Mouse (Mus musculus): ENCODE results near the gene Gpr162. TPM values are rescaled to one million over a fixed set of nuclear protein-coding genes. Genes with fewer than 3 reads are reported as not detected.

The Gpr162 gene
- polyA plus RNA-seq, 1 experiment from 2014 or later: 14.2 TPM

- ATAC-seq (ENCODE audit: low read depth): no peak
- no peaks in the 10 kb centered on the region for H3K4me1 ChIP-seq (ENCODE audit: control insufficient read depth, insufficient read depth, low read length)
- no peak overlapping the region for H3K4me3 ChIP-seq (ENCODE audit: low read depth, low read length)
- H3K4me2 ChIP-seq (ENCODE audit: low read depth, low read length): no peak overlapping the region
- H3K27me3 ChIP-seq (ENCODE audit: control insufficient read depth, insufficient read depth, low read length): no peaks in the 10 kb centered on the region
- no peaks in the 10 kb centered on the region for H3K9me3 ChIP-seq (ENCODE audit: control insufficient read depth, low read length)
- no peak overlapping the region for H3K27ac ChIP-seq (ENCODE audit: low read depth, low read length)
- 67% methylated on average over 10 of the region's 10 CpGs for WGBS
- no peak overlapping the region for H3K9ac ChIP-seq (replicated peaks; ENCODE audit: low read depth, low read length)
- no peaks in the 10 kb centered on the region for H3K36me3 ChIP-seq (ENCODE audit: control insufficient read depth, insufficient read depth, low read length)
Observed at GRCm38 (mm10) chr6:124884714-124885500, 21.1 kb upstream of the Gpr162 start.

- no peak overlapping the region for H3K9ac ChIP-seq (replicated peaks; ENCODE audit: low read depth, low read length)
- ATAC-seq (ENCODE audit: low read depth): no peak
- H3K9me3 ChIP-seq (ENCODE audit: control insufficient read depth, low read length): no peaks in the 10 kb centered on the region
- no peak overlapping the region for H3K4me3 ChIP-seq (ENCODE audit: low read depth, low read length)
- H3K27me3 ChIP-seq (ENCODE audit: control insufficient read depth, insufficient read depth, low read length): no peaks in the 10 kb centered on the region
- no peak overlapping the region for H3K4me2 ChIP-seq (ENCODE audit: low read depth, low read length)
- H3K36me3 ChIP-seq (ENCODE audit: control insufficient read depth, insufficient read depth, low read length): no peaks in the 10 kb centered on the region
- no peaks in the 10 kb centered on the region for H3K4me1 ChIP-seq (ENCODE audit: control insufficient read depth, insufficient read depth, low read length)
- no peak overlapping the region for H3K27ac ChIP-seq (ENCODE audit: low read depth, low read length)
- 80% methylated on average over 10 of the region's 10 CpGs for WGBS
Observed at GRCm38 (mm10) chr6:124883351-124883750, 19.6 kb upstream of the Gpr162 start.

DNA sequence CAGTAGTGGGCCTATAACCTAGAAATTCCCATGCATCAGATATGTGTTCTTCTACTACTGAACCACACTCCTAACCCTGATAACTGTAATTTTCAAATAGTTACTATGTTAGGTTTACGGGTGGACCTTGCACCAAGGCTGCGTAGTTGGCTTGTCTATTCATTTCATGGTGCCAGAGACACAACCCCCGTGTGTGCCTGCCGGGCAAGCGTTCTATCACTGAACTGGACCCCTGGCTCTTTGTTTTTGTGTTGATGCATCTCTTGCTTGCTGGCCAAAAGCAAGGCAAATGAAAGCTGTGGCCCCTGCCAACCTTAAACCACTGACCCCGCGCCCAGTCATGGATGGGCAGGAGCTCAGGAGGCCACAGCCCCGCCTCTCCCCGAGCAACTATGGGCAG is 18.0 kb upstream of the Gpr162 start:
- Histone ChIP-seq H3K27ac (ENCODE audit: low read depth, low read length) (no peak overlapping the region), H3K4me1 (ENCODE audit: control insufficient read depth, insufficient read depth, low read length) (no peaks in the 10 kb centered on the region), H3K4me3 (ENCODE audit: low read depth, low read length) (no peak overlapping the region), H3K27me3 (ENCODE audit: control insufficient read depth, insufficient read depth, low read length) (no peaks in the 10 kb centered on the region), H3K36me3 (ENCODE audit: control insufficient read depth, insufficient read depth, low read length) (no peaks in the 10 kb centered on the region), H3K9ac (replicated peaks; ENCODE audit: low read depth, low read length) (no peak overlapping the region), H3K9me3 (ENCODE audit: control insufficient read depth, low read length) (no peaks in the 10 kb centered on the region), H3K4me2 (ENCODE audit: low read depth, low read length) (no peak overlapping the region)
- 93% methylated on average over 9 of the region's 9 CpGs for WGBS
- ATAC-seq (ENCODE audit: low read depth): no peak

DNA sequence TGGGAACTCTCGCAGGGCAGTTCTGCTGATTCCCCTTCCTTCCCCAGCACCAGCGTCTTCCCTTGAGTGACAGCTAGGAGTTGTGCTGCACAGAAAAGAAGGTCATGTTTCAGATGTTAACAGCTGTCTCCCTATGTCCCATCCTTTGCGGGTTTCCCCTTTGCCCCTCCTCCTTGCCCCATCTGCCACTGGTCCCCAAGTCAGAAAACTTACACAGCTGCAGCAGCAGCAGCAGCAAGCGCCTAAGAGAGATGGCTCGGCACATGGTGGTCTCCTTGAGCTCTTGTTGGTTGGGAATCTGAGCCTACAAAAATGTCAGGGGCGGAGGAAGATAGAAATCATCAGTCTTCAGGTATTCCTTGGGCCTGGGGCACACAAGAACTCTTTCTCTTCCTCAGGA is 15.6 kb upstream of the Gpr162 start:
- no peak for ATAC-seq (ENCODE audit: low read depth)
- Histone ChIP-seq H3K4me2 (ENCODE audit: low read depth, low read length) (no peak overlapping the region), H3K4me1 (ENCODE audit: control insufficient read depth, insufficient read depth, low read length) (no peaks in the 10 kb centered on the region), H3K27ac (ENCODE audit: low read depth, low read length) (no peak overlapping the region), H3K36me3 (ENCODE audit: control insufficient read depth, insufficient read depth, low read length) (no peaks in the 10 kb centered on the region), H3K9me3 (ENCODE audit: control insufficient read depth, low read length) (no peaks in the 10 kb centered on the region), H3K9ac (replicated peaks; ENCODE audit: low read depth, low read length) (no peak overlapping the region), H3K27me3 (ENCODE audit: control insufficient read depth, insufficient read depth, low read length) (no peaks in the 10 kb centered on the region), H3K4me3 (ENCODE audit: low read depth, low read length) (no peak overlapping the region)
- WGBS: 74% methylated on average over 6 of the region's 6 CpGs

DNA sequence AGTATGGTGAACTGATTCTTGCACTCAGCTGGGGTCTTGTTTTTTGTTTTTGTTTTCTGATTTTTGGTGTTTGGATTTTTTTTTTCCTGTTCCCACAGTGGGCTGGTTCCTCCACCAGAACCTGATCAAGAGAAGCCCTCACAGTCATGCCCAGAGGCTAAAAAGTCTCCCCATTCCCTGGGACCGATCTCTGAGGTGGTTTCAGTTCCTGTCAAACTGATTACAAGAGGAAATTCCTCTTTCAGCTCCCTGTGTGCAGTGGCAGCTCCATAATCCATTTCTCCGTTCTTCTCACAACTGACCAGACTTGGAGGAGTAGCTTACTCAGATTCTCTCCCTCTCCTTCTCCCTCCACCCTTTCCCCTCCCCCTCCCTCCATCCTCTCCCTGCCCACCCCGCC is 10.6 kb upstream of the Gpr162 start:
- H3K4me1 ChIP-seq (ENCODE audit: control insufficient read depth, insufficient read depth, low read length): no peaks in the 10 kb centered on the region
- no peaks in the 10 kb centered on the region for H3K9me3 ChIP-seq (ENCODE audit: control insufficient read depth, low read length)
- 64% methylated on average over 3 of the region's 3 CpGs for WGBS
- ATAC-seq (ENCODE audit: low read depth): no peak
- H3K27me3 ChIP-seq (ENCODE audit: control insufficient read depth, insufficient read depth, low read length): no peaks in the 10 kb centered on the region
- H3K36me3 ChIP-seq (ENCODE audit: control insufficient read depth, insufficient read depth, low read length): no peaks in the 10 kb centered on the region
- H3K4me2 ChIP-seq (ENCODE audit: low read depth, low read length): no peak overlapping the region
- H3K4me3 ChIP-seq (ENCODE audit: low read depth, low read length): no peak overlapping the region
- no peak overlapping the region for H3K9ac ChIP-seq (replicated peaks; ENCODE audit: low read depth, low read length)
- H3K27ac ChIP-seq (ENCODE audit: low read depth, low read length): no peak overlapping the region

DNA sequence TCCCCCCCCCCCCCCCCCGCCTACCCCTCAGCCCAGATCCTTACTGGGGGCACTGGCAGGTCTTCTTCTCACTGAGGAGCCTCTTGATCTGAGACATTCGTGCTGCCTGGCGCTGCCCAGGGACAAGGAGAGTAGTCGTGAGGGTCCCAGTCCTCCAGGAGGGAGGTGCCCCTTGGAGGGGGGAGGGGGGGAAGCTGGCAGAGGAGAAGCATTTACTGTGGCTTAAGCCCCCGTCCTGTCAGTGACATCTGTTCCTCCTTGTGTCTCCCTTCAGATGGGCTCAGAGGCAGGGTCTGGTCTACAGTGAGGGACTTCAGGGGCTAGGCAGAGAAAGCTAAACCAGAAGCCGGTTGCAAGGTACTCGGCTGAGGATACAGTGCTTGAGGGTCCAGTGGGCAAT is 2.8 kb upstream of the Gpr162 start:
- Histone ChIP-seq H3K36me3 (ENCODE audit: control insufficient read depth, insufficient read depth, low read length) (no peaks in the 10 kb centered on the region), H3K4me2 (ENCODE audit: low read depth, low read length) (no peak overlapping the region), H3K4me1 (ENCODE audit: control insufficient read depth, insufficient read depth, low read length) (peaks cover 28% of the 10 kb centered on the region), H3K9ac (replicated peaks; ENCODE audit: low read depth, low read length) (no peak overlapping the region), H3K27ac (ENCODE audit: low read depth, low read length) (no peak overlapping the region), H3K4me3 (ENCODE audit: low read depth, low read length) (no peak overlapping the region), H3K27me3 (ENCODE audit: control insufficient read depth, insufficient read depth, low read length) (no peaks in the 10 kb centered on the region), H3K9me3 (ENCODE audit: control insufficient read depth, low read length) (no peaks in the 10 kb centered on the region)
- no peak for ATAC-seq (ENCODE audit: low read depth)
- WGBS: 69% methylated on average over 6 of the region's 7 CpGs

DNA sequence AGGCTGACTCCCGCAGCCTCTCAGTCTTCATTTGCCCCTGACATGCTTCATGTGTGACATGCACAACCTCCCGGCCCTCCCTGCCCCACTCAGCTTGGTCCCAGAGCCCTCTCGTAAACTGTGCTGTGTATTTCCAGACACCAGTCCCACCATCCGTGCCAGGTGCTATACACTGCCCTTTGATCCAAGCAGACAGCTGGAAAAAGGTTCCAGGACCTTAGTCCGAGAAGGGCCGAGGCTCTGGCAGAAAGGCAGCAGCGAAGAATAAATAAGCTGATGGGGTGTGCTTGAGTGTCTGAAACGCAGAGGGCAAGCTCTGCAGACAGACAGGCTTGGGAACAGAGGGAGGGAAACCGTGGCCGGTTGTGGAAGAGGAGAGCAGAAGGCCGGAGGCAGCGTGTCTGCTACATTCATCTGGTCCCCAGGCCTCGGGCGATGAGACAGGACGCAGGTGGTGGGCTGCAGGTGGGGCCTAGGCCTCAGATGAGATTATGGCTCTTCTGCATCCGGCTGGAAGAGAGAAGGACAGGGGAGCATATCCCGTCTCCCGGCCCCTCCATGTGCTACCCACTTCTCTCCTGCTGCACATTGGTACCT is 2.1 kb upstream of the Gpr162 start:
- ATAC-seq (ENCODE audit: low read depth): no peak
- Histone ChIP-seq H3K27me3 (ENCODE audit: control insufficient read depth, insufficient read depth, low read length) (no peaks in the 10 kb centered on the region), H3K9me3 (ENCODE audit: control insufficient read depth, low read length) (no peaks in the 10 kb centered on the region), H3K4me2 (ENCODE audit: low read depth, low read length) (no peak overlapping the region), H3K4me3 (ENCODE audit: low read depth, low read length) (no peak overlapping the region), H3K36me3 (ENCODE audit: control insufficient read depth, insufficient read depth, low read length) (no peaks in the 10 kb centered on the region), H3K27ac (ENCODE audit: low read depth, low read length) (no peak overlapping the region), H3K4me1 (ENCODE audit: control insufficient read depth, insufficient read depth, low read length) (peaks cover 35% of the 10 kb centered on the region), H3K9ac (replicated peaks; ENCODE audit: low read depth, low read length) (0 out of 2 replicates have a peak overlapping the region, but pooled peaks have one; percentile 21)
- WGBS: 44% methylated on average over 18 of the region's 18 CpGs

- WGBS: 0% methylated on average over 11 of the region's 16 CpGs
- peak; percentile 32 for ATAC-seq (ENCODE audit: low read depth)
- Histone ChIP-seq H3K36me3 (ENCODE audit: control insufficient read depth, insufficient read depth, low read length) (no peaks in the 10 kb centered on the region), H3K4me3 (ENCODE audit: low read depth, low read length) (peak overlapping the region; percentile 76), H3K4me2 (ENCODE audit: low read depth, low read length) (peak overlapping the region; percentile 78), H3K27ac (ENCODE audit: low read depth, low read length) (peak overlapping the region; percentile 93), H3K27me3 (ENCODE audit: control insufficient read depth, insufficient read depth, low read length) (no peaks in the 10 kb centered on the region), H3K9me3 (ENCODE audit: control insufficient read depth, low read length) (no peaks in the 10 kb centered on the region), H3K9ac (replicated peaks; ENCODE audit: low read depth, low read length) (peak overlapping the region; percentile 92), H3K4me1 (ENCODE audit: control insufficient read depth, insufficient read depth, low read length) (peaks cover 53% of the 10 kb centered on the region)
Observed at GRCm38 (mm10) chr6:124863125-124863657, 592 bp downstream of the Gpr162 start.

GRCm38 (mm10) chr6:124862406-124863124 is 1.2 kb downstream of the Gpr162 start:
- peak; percentile 1; the same call in 1 of the 2 replicates for ATAC-seq (ENCODE audit: low read depth)
- Histone ChIP-seq H3K27me3 (ENCODE audit: control insufficient read depth, insufficient read depth, low read length) (no peaks in the 10 kb centered on the region), H3K9me3 (ENCODE audit: control insufficient read depth, low read length) (no peaks in the 10 kb centered on the region), H3K27ac (ENCODE audit: low read depth, low read length) (peak overlapping the region; percentile 93), H3K4me3 (ENCODE audit: low read depth, low read length) (peak overlapping the region; percentile 76), H3K4me1 (ENCODE audit: control insufficient read depth, insufficient read depth, low read length) (peaks cover 54% of the 10 kb centered on the region), H3K4me2 (ENCODE audit: low read depth, low read length) (peak overlapping the region; percentile 78), H3K9ac (replicated peaks; ENCODE audit: low read depth, low read length) (peak overlapping the region; percentile 92), H3K36me3 (ENCODE audit: control insufficient read depth, insufficient read depth, low read length) (no peaks in the 10 kb centered on the region)
- 12% methylated on average over 8 of the region's 8 CpGs for WGBS
